Mouse (Mus musculus) cortical plate, adult 2 months (tissue): ENCODE data around the gene Prr5. TPM values are rescaled to one million over a fixed set of nuclear protein-coding genes. Genes with fewer than 3 reads are reported as not detected.
A peak's percentile ranks its signal among the peaks of the same experiment; 100 is the strongest.

Experiments used
- H3K27ac ChIP-seq: fragments of 200-500 bp; 2 replicates; pipeline ENCODE4 v1.5.1; 2012; ENCODE audit warnings: low read length, control low read depth, inconsistent platforms; ENCODE audit not compliant: insufficient read depth
- H3K4me1 ChIP-seq: fragments of 200-500 bp; 2 replicates; pipeline ENCODE4 v1.6.1; 2011; ENCODE audit warnings: low read length; ENCODE audit not compliant: control insufficient read depth, insufficient read depth
- H3K4me3 ChIP-seq: fragments of 200-500 bp; 2 replicates; pipeline ENCODE4 v1.5.1; 2011; ENCODE audit warnings: mild to moderate bottlenecking, low read length, control low read depth; ENCODE audit not compliant: insufficient read depth
- CTCF ChIP-seq: fragments of 200-500 bp; IDR thresholded peaks from 2 replicates; pipeline ENCODE4 v1.5.1; 2011; ENCODE audit warnings: mild to moderate bottlenecking, control low read depth, low read length; ENCODE audit not compliant: insufficient read depth; ENCODE audit errors: extremely low read depth
- POLR2A ChIP-seq: fragments of 200-500 bp; IDR thresholded peaks from 2 replicates; pipeline ENCODE4 v1.6.1; 2011; ENCODE audit warnings: mild to moderate bottlenecking, low read length, control low read depth; ENCODE audit not compliant: insufficient read depth; ENCODE audit errors: extremely low read depth
- polyA plus RNA-seq: library from polyadenylated mRNA; depleted of rRNA; stranded (reverse); fragments of >200 nt; gene quantifications from 2 replicates; pipeline ENCODE4 v1.2.3, GENCODE M21; 2012; rRNA removed

Gene Prr5
- polyA plus RNA-seq: 10.1 and 10.3 TPM in 2 replicates

DNA sequence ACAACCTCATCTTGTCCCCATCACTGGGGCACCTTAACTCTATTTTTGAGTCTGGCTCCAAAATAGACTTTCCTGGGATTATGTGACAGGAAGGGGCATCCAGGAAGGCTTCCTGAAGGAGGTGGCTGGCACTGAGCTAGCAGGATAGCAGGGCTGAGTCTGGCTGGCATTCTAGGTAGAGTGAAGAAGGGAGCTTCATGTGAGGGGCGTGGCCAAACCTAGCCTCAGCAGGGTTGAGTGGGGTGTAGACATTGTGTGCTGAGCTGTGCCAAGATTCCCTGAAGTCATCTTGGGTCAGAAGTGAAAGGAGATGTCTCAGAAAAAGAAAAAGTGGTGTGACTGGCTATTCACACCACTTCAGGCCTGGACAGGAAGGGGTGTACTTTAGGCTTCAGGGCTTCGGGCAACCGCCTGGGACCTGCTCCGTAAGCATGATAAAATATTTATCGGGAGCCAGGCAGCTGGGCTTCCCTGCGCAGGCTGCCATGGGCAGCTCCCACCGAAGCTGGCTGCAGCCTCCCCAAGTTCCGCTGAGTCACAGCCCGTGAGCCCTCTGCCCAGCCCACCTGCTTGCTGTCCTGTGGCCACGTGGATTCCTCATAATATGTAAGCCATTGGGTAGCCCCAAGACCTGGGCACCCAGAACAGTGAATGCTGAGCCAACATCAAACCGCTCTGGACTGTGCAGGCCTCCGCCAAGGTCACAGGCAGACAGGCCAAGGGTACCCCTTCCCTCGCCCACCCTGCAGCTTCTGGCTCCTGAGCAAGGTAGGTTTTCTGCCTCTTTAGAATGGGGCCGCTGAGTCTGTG is at the start of gene Prr5:
TSS of gene Prr5 (plus strand) at position 683 of the 810 bp plus-strand sequence.
- no peak within 1 kb of the TSS for H3K27ac ChIP-seq
- H3K4me3 ChIP-seq: no peak within 1 kb of the TSS
- no peaks in the 10 kb centered on the region for H3K4me1 ChIP-seq
- no peak for TF ChIP-seq POLR2A

DNA sequence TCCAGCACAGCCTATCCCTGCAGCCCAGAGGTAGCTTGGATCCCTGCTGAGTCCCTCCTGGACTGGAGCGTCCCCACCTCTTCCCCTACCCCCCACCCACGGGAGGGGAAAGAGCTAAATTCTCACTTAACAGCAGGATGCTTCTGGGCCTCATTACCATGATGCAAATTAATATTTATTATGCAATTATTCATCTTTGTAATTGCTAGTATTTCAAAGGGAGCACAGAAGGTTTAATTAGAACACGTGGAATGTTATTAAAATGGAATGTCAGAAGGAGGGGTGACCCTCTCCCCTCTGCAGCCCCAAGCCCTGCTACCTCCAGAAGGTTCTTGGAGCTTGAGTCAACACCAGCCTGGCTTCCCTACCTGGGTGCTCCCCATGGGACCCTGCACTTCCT is 49.4 kb upstream of the Prr5 start:
- Histone ChIP-seq H3K4me1 (peaks cover 5% of the 10 kb centered on the region), H3K4me3 (no peak overlapping the region), H3K27ac (no peak overlapping the region)
- TF ChIP-seq POLR2A (no peak), CTCF (no peak)

DNA sequence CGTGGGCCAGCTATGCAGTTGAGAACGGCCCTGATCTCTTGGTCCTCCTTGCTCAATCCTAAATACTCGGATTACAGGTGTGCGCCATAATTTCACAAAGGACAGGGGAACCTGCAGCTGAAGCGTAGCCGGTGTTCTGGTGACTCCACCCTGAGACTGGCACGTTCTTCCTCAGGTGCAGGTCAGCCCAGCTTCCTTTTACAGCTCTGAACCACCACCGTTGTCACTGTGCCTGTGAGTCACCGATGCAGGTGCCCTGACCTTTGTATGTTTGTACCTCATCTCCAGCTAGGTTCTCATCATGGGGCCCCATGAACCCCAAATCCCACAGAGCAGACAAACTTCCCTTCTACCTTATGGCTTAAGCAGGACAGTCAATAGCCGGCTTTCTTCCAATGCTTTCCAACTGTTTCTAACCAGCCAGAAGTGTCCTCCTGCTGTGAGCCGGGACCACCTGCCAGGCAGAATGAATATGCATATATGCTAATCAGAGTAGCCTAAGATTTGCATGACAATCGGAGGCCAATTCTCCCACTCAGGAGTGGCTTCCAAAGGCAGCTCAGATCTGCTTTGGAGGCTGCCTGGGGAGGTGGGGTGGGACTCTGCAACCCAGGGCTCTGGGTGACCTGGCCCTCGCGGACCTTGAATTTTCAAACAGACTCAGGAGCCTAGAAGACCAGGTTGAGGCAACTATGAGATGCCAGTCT is 47.5 kb upstream of the Prr5 start:
- H3K4me1 ChIP-seq: peaks cover 9% of the 10 kb centered on the region
- H3K4me3 ChIP-seq: no peak overlapping the region
- TF ChIP-seq POLR2A (no peak), CTCF (no peak)
- H3K27ac ChIP-seq: no peak overlapping the region

DNA sequence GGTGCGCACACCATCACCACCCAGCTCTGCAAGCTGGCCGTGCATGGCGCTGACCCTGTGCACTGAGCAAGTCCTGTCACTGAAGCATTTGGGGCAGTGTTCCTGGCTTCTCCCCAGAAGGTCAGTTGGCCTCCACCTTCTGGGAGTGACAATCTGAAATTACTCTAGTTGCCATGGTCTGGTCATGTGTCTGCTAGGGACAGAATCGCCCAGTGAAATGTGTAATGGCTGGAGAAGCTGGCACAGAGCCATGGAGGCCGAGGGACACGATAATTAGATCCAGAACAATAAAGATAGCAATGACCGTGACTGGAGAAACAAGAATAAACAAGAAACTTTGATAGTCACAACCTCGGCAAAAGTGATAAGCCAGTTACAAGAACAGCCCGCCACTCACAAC is 44.5 kb upstream of the Prr5 start:
- Histone ChIP-seq H3K4me1 (peaks cover 9% of the 10 kb centered on the region), H3K27ac (no peak overlapping the region), H3K4me3 (no peak overlapping the region)
- no peak for TF ChIP-seq CTCF
- TF ChIP-seq POLR2A: no peak

DNA sequence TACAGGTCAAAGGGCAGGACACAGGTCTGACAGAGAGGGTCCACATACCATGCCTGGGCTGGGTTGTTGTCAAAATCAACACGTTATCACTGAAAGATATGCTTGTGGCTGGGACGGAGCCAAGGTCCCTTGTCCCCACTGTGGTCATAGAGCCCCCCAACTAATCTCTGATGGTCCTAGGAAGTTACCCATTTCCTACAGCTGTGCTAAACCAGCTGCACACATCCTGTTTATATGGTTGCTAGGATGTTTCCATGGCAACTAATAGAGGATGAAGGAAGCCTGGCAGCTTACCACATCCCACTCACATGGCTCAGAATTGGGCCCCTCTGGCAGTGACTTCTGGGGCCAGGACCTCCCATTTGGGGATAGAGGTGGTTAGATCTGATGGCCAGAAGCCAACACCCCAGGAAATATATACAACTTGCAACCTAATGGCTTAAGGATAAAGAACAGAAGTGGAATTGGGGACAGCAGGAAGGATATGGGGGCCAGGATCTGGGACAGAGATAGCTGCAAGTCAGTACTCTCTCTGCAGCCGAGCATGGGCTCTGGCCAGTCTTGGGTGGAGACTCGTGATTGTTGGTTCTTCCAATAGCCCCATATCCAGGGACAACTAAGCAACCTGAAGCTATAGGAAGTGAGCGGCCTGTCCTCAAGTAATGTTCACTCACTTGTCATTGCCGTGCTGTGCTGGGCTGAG is 43.6 kb upstream of the Prr5 start:
- Histone ChIP-seq H3K4me3 (no peak overlapping the region), H3K27ac (no peak overlapping the region), H3K4me1 (peaks cover 9% of the 10 kb centered on the region)
- TF ChIP-seq POLR2A: no peak
- no peak for TF ChIP-seq CTCF

DNA sequence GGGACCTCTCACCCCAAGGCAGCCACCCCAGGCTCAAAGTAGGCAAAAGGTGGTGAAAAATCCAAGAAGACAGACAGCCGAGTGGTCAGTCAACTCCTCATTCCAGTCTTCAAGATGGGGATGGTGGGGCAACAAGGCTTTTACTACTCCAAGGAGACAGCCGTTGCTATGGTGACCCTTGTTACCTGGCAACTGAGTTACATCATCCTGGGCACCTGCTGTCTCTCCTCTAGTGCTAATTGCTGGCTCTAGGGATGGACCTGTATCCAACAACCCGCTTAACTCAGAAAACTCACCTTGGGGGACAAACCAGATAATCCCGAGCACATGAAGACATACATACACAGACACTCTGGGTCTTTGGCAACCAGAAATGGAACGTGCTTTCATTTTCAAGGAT is 42.1 kb upstream of the Prr5 start:
- no peak overlapping the region for H3K4me3 ChIP-seq
- peaks cover 4% of the 10 kb centered on the region for H3K4me1 ChIP-seq
- TF ChIP-seq CTCF (no peak), POLR2A (no peak)
- no peak overlapping the region for H3K27ac ChIP-seq

DNA sequence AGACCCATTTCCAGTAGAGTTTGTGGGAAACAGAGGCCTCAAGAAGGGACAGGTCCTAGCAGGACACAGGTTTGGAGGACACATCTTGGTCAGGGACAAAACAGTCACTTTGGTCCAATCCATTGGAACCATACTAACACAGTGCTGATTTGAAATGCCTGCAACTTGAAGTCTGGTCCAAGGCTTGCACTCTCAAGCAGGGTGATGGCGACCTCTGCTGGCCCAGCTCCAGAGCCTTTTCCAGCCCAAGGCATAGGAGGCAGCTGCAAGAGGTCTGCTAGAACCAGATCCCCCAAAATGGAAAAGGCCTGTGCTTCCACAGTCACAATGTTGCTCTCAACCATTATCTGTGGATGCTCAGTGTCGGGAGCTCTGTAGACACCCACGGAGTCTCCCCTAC is 39.7 kb upstream of the Prr5 start:
- TF ChIP-seq POLR2A: no peak
- TF ChIP-seq CTCF: peak; percentile 48
- no peak overlapping the region for H3K4me3 ChIP-seq
- H3K27ac ChIP-seq: no peak overlapping the region
- H3K4me1 ChIP-seq: peaks cover 4% of the 10 kb centered on the region

DNA sequence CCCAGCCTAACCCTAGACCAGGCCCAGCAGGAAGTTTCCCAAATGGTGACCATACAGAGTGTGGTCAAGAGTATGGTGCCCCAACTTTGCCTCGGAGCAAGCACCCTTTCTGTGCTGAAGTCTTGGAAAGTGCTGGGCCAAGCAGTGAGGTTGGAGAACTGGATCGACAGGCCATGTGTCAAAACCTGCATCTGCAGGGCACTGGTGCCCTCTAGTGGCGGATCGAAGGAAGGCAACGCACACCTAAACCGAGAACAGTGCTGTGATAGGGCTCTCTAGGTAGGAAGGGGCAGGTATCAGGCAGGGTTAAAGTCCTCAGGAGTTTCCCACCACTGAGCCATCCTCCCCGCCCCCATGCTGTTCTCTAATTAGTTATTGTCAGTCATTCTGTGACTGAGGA is 37.9 kb upstream of the Prr5 start:
- H3K4me3 ChIP-seq: no peak overlapping the region

DNA sequence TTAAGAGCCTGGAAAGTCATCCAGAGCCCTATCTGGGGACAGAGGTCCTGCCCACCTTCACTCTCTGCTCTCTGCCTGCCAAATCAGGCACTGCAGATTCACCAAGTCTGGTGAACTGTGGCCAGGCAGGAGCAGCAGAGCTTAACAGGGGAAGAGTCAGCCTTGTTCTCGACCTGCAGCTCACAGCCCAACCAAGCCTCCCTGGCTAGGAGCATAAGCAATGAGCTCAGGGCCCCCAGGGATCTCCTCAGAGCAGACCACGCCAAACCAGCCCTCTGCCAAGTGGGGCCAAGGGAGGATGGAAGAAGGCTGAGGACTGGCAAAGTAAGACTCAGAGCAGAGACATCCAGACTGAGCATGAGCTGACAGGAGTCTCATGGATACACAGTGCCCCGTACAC is 35.1 kb upstream of the Prr5 start:
- Histone ChIP-seq H3K4me3 (no peak overlapping the region), H3K4me1 (peaks cover 2% of the 10 kb centered on the region; the same call in 1 of the 2 replicates)
- TF ChIP-seq CTCF: no peak
- no peak for TF ChIP-seq POLR2A

More for the DNA sequence above, 37.9 kb upstream of the Prr5 start:
- Histone ChIP-seq H3K27ac (no peak overlapping the region), H3K4me1 (no peaks in the 10 kb centered on the region)
- TF ChIP-seq CTCF (peak; percentile 100), POLR2A (no peak)

More for the DNA sequence above, 35.1 kb upstream of the Prr5 start:
- no peak overlapping the region for H3K27ac ChIP-seq
